Mouse (Mus musculus) intestine, postnatal 0 days (tissue): ENCODE data around the gene Dcp1b. TPM values are rescaled to one million over a fixed set of nuclear protein-coding genes. Genes with fewer than 3 reads are reported as not detected.

ENCODE experiments used
- ATAC-seq: fragments of 200-750 bp; cut with Nextera tagmentation; 2 replicates; pipeline ENCODE4 v1.8.0; 2017; ENCODE audit warnings: mild to moderate bottlenecking, moderate TSS enrichment, moderate library complexity
- H3K27ac ChIP-seq: fragments of 300-500 bp; sonication (generic); 2 replicates; pipeline ENCODE4 v1.5.1; 2014; ENCODE audit warnings: mild to moderate bottlenecking, low read depth, low read length, moderate library complexity
- H3K27me3 ChIP-seq: fragments of 300-500 bp; sonication (generic); replicated peaks from 2 replicates; pipeline ENCODE4 v1.6.1; 2014; ENCODE audit warnings: low read length, mixed read lengths; ENCODE audit not compliant: control insufficient read depth, insufficient read depth
- H3K36me3 ChIP-seq: fragments of 300-500 bp; sonication (generic); 2 replicates; pipeline ENCODE4 v1.6.1; 2014; ENCODE audit warnings: mild to moderate bottlenecking, moderate library complexity; ENCODE audit not compliant: control insufficient read depth, insufficient read depth
- H3K4me1 ChIP-seq: fragments of 300-500 bp; sonication (generic); replicated peaks from 2 replicates; pipeline ENCODE4 v1.6.1; 2014; ENCODE audit warnings: antibody characterized with exemption, low read length, mixed read lengths; ENCODE audit not compliant: control insufficient read depth, insufficient read depth
- H3K4me2 ChIP-seq: fragments of 300-500 bp; sonication (generic); replicated peaks from 2 replicates; pipeline ENCODE4 v1.6.1; 2014; ENCODE audit warnings: low read depth, mild to moderate bottlenecking, moderate library complexity
- H3K4me3 ChIP-seq: fragments of 300-500 bp; sonication (generic); 2 replicates; pipeline ENCODE4 v1.5.1; 2014; ENCODE audit warnings: low read depth, low read length
- H3K9ac ChIP-seq: fragments of 300-500 bp; sonication (generic); 2 replicates; pipeline ENCODE4 v1.6.1; 2014; ENCODE audit warnings: mild to moderate bottlenecking, low read depth, low read length
- H3K9me3 ChIP-seq: fragments of 300-500 bp; sonication (generic); 2 replicates; pipeline ENCODE4 v1.6.1; 2016; ENCODE audit warnings: mixed run types; ENCODE audit not compliant: control insufficient read depth
- CTCF ChIP-seq: sonication (generic); IDR thresholded peaks from 2 replicates; pipeline ENCODE4 v1.5.1; 2016; ENCODE audit warnings: low read depth, mild to moderate bottlenecking, control low read depth, antibody characterized with exemption, moderate library complexity
- WGBS: fragments of 180-500 bp; shearing (Covaris S2); extraction: QIAGEN DNeasy Blood & Tissue Kit; methylation state at CpG from one replicate; pipeline ENCODE4 v1.1.7; 2014; 5-methylcytosine and 5-hydroxymethylcytosine counted together
- polyA plus RNA-seq: library from polyadenylated mRNA; unstranded; fragments of >200 nt; fragmentation: Nextera tagmentation; extraction: Ambion mirVana; gene quantifications from 2 replicates; pipeline ENCODE4 v1.2.1, GENCODE M21; 2015

Gene Dcp1b
- polyA plus RNA-seq, 1 experiment from 2014 or later: 4.9 TPM

GRCm38 (mm10) chr6:119176103-119176502 is 1.1 kb downstream of the Dcp1b start:
- WGBS: 68% methylated on average over 7 of the region's 7 CpGs
- Histone ChIP-seq H3K4me3 (peak overlapping the region; percentile 76), H3K4me1 (no peaks in the 10 kb centered on the region), H3K27me3 (no peaks in the 10 kb centered on the region), H3K4me2 (peak overlapping the region; percentile 77), H3K27ac (no peak overlapping the region), H3K9ac (no peak overlapping the region), H3K9me3 (no peaks in the 10 kb centered on the region), H3K36me3 (no peaks in the 10 kb centered on the region)
- no peak for ATAC-seq
- TF ChIP-seq CTCF: no peak

- no peak overlapping the region for H3K4me2 ChIP-seq
- H3K9me3 ChIP-seq: no peaks in the 10 kb centered on the region
- no peak overlapping the region for H3K27ac ChIP-seq
- H3K4me3 ChIP-seq: no peak overlapping the region
- H3K4me1 ChIP-seq: no peaks in the 10 kb centered on the region
- no peak overlapping the region for H3K9ac ChIP-seq
- 50% methylated on average over 8 of the region's 8 CpGs for WGBS
- TF ChIP-seq CTCF: no peak
- no peaks in the 10 kb centered on the region for H3K27me3 ChIP-seq
- no peaks in the 10 kb centered on the region for H3K36me3 ChIP-seq
- ATAC-seq: no peak
Measured at GRCm38 (mm10) chr6:119177101-119177500, 2.0 kb downstream of the Dcp1b start.

- H3K36me3 ChIP-seq: no peaks in the 10 kb centered on the region; the same call in 1 of the 2 replicates
- no peak for ATAC-seq
- WGBS: 80% methylated on average over 2 of the region's 2 CpGs
- no peaks in the 10 kb centered on the region for H3K9me3 ChIP-seq
- H3K4me2 ChIP-seq: no peak overlapping the region
- H3K9ac ChIP-seq: no peak overlapping the region
- no peak for TF ChIP-seq CTCF
- no peaks in the 10 kb centered on the region for H3K27me3 ChIP-seq
- no peak overlapping the region for H3K27ac ChIP-seq
- H3K4me1 ChIP-seq: no peaks in the 10 kb centered on the region
- no peak overlapping the region for H3K4me3 ChIP-seq
Measured at GRCm38 (mm10) chr6:119180188-119180587, 5.1 kb downstream of the Dcp1b start.

- Histone ChIP-seq H3K9me3 (no peaks in the 10 kb centered on the region), H3K27me3 (no peaks in the 10 kb centered on the region), H3K36me3 (no peaks in the 10 kb centered on the region; the same call in 1 of the 2 replicates), H3K27ac (no peak overlapping the region), H3K9ac (no peak overlapping the region), H3K4me3 (no peak overlapping the region), H3K4me1 (no peaks in the 10 kb centered on the region), H3K4me2 (no peak overlapping the region)
- ATAC-seq: no peak
- WGBS: 81% methylated on average over 9 of the region's 9 CpGs
- no peak for TF ChIP-seq CTCF
Measured at GRCm38 (mm10) chr6:119182211-119182610, 7.2 kb downstream of the Dcp1b start.

- Histone ChIP-seq H3K27me3 (no peaks in the 10 kb centered on the region), H3K4me1 (no peaks in the 10 kb centered on the region), H3K36me3 (peaks cover 5% of the 10 kb centered on the region; the same call in 1 of the 2 replicates), H3K9me3 (no peaks in the 10 kb centered on the region), H3K4me3 (no peak overlapping the region), H3K9ac (no peak overlapping the region), H3K4me2 (no peak overlapping the region), H3K27ac (no peak overlapping the region)
- WGBS: 79% methylated on average over 3 of the region's 3 CpGs
- no peak for ATAC-seq
- TF ChIP-seq CTCF: no peak
Measured at GRCm38 (mm10) chr6:119183781-119184180, 8.7 kb downstream of the Dcp1b start.

- 68% methylated on average over 8 of the region's 8 CpGs for WGBS
- Histone ChIP-seq H3K27me3 (no peaks in the 10 kb centered on the region), H3K9ac (no peak overlapping the region), H3K4me1 (no peaks in the 10 kb centered on the region), H3K4me2 (no peak overlapping the region), H3K9me3 (no peaks in the 10 kb centered on the region), H3K36me3 (peaks cover 10% of the 10 kb centered on the region), H3K27ac (no peak overlapping the region), H3K4me3 (no peak overlapping the region)
- peak; percentile 59 for TF ChIP-seq CTCF
- no peak for ATAC-seq
Measured at GRCm38 (mm10) chr6:119186658-119187057, 11.6 kb downstream of the Dcp1b start.

- Histone ChIP-seq H3K4me3 (no peak overlapping the region), H3K36me3 (peaks cover 17% of the 10 kb centered on the region), H3K27me3 (no peaks in the 10 kb centered on the region), H3K27ac (no peak overlapping the region), H3K4me1 (no peaks in the 10 kb centered on the region), H3K4me2 (no peak overlapping the region), H3K9me3 (no peaks in the 10 kb centered on the region), H3K9ac (no peak overlapping the region)
- no peak for TF ChIP-seq CTCF
- 82% methylated on average over 6 of the region's 6 CpGs for WGBS
- no peak for ATAC-seq
Measured at GRCm38 (mm10) chr6:119187631-119188030, 12.6 kb downstream of the Dcp1b start.
